Mouse (Mus musculus) midbrain, embryonic 10.5 days (tissue): Measurements from ENCODE around the gene Olfr771. TPM values are rescaled to one million over a fixed set of nuclear protein-coding genes. Genes with fewer than 3 reads are reported as not detected.
"Not testable (repeated sequence)": the region's sequence is repeated elsewhere in the genome, so short reads cannot be mapped to it uniquely, and the experiment has no call there.

Experiments
- DNase-seq: peaks from one replicate; pipeline ENCODE4 v3.0.0-alpha.2; 2017; ENCODE audit warnings: low spot score
- H3K27ac ChIP-seq: fragments of 300-500 bp; sonication (generic); replicated peaks from 2 replicates; pipeline ENCODE4 v1.5.1; 2016; ENCODE audit warnings: mild to moderate bottlenecking
- H3K27me3 ChIP-seq: fragments of 300-500 bp; sonication (generic); 2 replicates; pipeline ENCODE4 v1.6.1; 2016; ENCODE audit warnings: low read depth, mild to moderate bottlenecking; ENCODE audit not compliant: poor library complexity, severe bottlenecking
- H3K36me3 ChIP-seq: fragments of 300-500 bp; sonication (generic); 2 replicates; pipeline ENCODE4 v1.6.1; 2016; ENCODE audit warnings: mild to moderate bottlenecking, moderate library complexity
- H3K4me1 ChIP-seq: fragments of 300-500 bp; sonication (generic); 2 replicates; pipeline ENCODE4 v1.6.1; 2016
- H3K4me3 ChIP-seq: fragments of 300-500 bp; sonication (generic); 2 replicates; pipeline ENCODE4 v1.5.1; 2016; ENCODE audit warnings: mild to moderate bottlenecking, moderate library complexity
- H3K9me3 ChIP-seq: fragments of 300-500 bp; sonication (generic); replicated peaks from 2 replicates; pipeline ENCODE4 v1.6.1; 2016; ENCODE audit warnings: mild to moderate bottlenecking
- WGBS: fragments of 180-500 bp; shearing (Covaris S2); methylation state at CpG from one replicate; pipeline ENCODE4 v1.1.7; 2016; 5-methylcytosine and 5-hydroxymethylcytosine counted together
- polyA plus RNA-seq: library from polyadenylated mRNA; unstranded; fragments of >200 nt; fragmentation: Nextera tagmentation; extraction: Ambion mirVana; gene quantifications from 2 replicates; pipeline ENCODE4 v1.2.1, GENCODE M21; 2016

Olfr771 gene
- polyA plus RNA-seq = not detected in 2 replicates

DNA sequence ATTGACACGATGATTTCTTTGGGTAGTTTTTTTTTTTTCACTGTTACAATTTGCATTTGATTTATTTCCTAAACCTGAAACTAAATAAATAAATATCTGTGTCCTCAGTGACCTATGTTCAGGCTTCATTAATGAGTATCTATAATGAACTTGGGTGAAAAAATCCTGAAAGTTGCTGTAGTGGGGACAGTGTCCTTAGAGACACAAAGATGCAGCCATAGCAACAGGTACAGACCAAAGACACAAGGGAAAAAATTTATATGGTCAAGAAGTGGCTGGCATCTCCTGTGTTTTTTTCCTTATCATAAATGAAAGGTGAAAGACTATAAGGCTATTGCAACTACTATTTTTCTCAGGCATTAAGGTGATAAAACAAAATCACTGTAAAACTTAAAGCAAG is at the start of gene Olfr771:
Gene Olfr771 (minus strand): TSS at position 101 of the 400 bp plus-strand sequence.
- H3K27me3 ChIP-seq = no peaks in the 10 kb centered on the region
- H3K4me1 ChIP-seq = no peaks in the 10 kb centered on the region
- no peaks in the 10 kb centered on the region; the same call in 1 of the 2 replicates for H3K9me3 ChIP-seq
- WGBS = 81% methylated on average over 1 of the region's 1 CpGs
- no peak within 1 kb of the TSS for H3K4me3 ChIP-seq
- no peak within 1 kb of the TSS for H3K27ac ChIP-seq
- H3K36me3 ChIP-seq = no peaks in the 10 kb centered on the region
- DNase-seq = no peak

DNA sequence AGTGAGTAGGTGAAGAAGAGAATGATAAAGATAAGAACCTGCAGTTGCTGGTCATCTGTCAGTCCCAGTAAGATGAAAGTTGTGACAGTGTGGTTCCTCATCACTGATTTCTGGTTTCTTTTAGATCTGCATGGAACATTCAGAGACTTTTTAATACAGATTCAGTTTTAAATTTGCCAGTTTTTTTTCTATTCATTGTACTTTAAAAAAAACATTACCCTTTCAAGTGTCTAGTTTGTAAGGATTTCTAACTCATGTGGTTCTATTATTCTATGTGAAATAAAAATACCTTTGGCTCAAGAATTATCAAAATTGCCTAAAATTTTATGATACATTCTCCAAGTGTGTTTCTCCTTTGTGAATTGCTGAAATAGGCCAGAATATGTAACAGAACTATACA is 22.8 kb upstream of the Olfr771 start, which contains the start of gene Olfr773:
Gene Olfr773 (minus strand): TSS at position 101 of the 400 bp plus-strand sequence.
- H3K27ac ChIP-seq, H3K4me3 ChIP-seq, H3K9me3 ChIP-seq, H3K4me1 ChIP-seq, H3K27me3 ChIP-seq, DNase-seq, H3K36me3 ChIP-seq: not testable (repeated sequence)

DNA sequence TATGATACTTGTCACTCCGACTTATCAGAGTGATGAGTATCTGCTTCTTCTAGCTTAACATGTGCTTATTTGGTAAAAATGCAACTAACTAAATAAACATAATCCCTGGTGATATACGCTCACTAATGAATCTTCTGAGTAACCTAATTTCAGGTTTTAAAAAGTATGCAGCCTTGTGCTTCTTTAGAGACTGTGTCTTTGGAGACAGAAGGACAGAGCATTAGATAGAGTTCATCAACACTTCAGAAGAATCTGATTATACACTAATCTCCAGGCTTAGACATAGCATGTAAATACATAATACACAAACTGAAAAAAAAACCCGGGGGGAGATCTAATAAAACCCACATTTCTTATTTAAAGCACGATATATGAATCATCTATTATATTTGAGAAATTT is 13.3 kb upstream of the Olfr771 start, which contains the start of gene Olfr772:
Gene Olfr772 (minus strand): TSS at position 101 of the 400 bp plus-strand sequence.
- H3K4me3 ChIP-seq, H3K4me1 ChIP-seq, H3K36me3 ChIP-seq, H3K27me3 ChIP-seq, H3K9me3 ChIP-seq, DNase-seq, H3K27ac ChIP-seq: not testable (repeated sequence)
- 82% methylated on average over 4 of the region's 4 CpGs for WGBS

DNA sequence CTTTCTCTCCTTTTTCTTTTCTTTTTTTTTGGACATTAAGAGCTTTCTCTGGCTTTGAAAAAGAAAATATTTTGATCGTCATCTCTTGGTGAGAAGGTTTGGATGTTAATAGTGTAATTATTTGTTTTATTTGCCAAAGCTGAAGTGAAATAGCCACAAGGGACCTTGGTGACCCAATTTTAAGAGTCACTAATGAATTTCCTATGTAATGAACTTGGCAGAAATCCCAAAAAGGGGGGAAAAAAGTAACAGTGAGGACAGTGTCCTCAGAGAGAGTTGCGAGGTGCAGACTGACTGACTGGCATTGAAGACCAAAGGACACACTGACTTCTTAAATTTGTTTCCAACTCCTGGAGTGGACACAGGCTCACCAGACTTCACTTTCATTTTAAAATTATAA is 25.7 kb downstream of the Olfr771 start, which contains the start of gene Olfr770:
Gene Olfr770 (minus strand): TSS at position 101 of the 400 bp plus-strand sequence.
- 91% methylated on average over 2 of the region's 2 CpGs for WGBS
- no peak for DNase-seq
- H3K4me3 ChIP-seq = no peak within 1 kb of the TSS
- no peaks in the 10 kb centered on the region for H3K27me3 ChIP-seq
- no peaks in the 10 kb centered on the region for H3K4me1 ChIP-seq
- no peaks in the 10 kb centered on the region for H3K36me3 ChIP-seq
- H3K27ac ChIP-seq = no peak within 1 kb of the TSS
- no peaks in the 10 kb centered on the region for H3K9me3 ChIP-seq

DNA sequence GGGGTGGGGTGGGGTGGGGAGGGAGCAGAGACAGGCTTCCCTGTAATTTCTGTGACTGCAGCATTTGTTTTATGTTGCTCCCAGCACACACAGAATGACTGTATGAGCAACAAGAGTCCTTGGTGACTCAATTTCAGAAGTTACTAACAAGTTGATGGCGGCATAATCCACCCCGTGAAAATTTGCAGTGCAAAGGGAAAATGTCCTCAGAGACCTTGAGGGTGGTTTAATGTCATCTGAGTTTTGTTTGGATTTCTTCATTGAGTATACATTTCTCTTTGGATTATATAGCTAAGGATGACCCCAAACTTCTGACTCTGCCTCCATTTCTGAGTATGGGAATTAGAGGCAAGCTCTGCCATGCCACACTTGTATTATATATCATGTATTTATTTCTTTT is 46.8 kb downstream of the Olfr771 start, which contains the start of gene Olfr769:
Gene Olfr769 (minus strand): TSS at position 101 of the 400 bp plus-strand sequence.
- Histone ChIP-seq H3K4me3 (no peak within 1 kb of the TSS), H3K4me1 (no peaks in the 10 kb centered on the region), H3K9me3 (no peaks in the 10 kb centered on the region), H3K27me3 (no peaks in the 10 kb centered on the region), H3K27ac (no peak within 1 kb of the TSS), H3K36me3 (no peaks in the 10 kb centered on the region)
- DNase-seq = no peak
- WGBS = 90% methylated on average over 2 of the region's 2 CpGs

GRCm38 (mm10) chr10:129115146-129115545 is 49.4 kb downstream of the Olfr771 start:
- H3K4me3 ChIP-seq = no peak overlapping the region
- 93% methylated on average over 3 of the region's 3 CpGs for WGBS
- no peaks in the 10 kb centered on the region for H3K27me3 ChIP-seq
- DNase-seq = no peak
- no peak overlapping the region for H3K27ac ChIP-seq
- H3K4me1 ChIP-seq = no peaks in the 10 kb centered on the region
- no peaks in the 10 kb centered on the region for H3K36me3 ChIP-seq
- no peaks in the 10 kb centered on the region for H3K9me3 ChIP-seq

Other genes with a start within 250 kb of the Olfr771 start
- gene Rdh5, start 241.9 kb downstream of the Olfr771 start, polyA plus RNA-seq = 13.3 and 14.9 TPM in 2 replicates
- gene Bloc1s1, start 240.7 kb downstream of the Olfr771 start, polyA plus RNA-seq = 216 and 236 TPM in 2 replicates
- 1.7 and 1.9 TPM in 2 replicates for gene Itga7, start 230.9 kb downstream of the Olfr771 start, polyA plus RNA-seq
- gene Mettl7b, start 203.8 kb downstream of the Olfr771 start, polyA plus RNA-seq = not detected in 2 replicates
- gene Olfr9, start 175.3 kb downstream of the Olfr771 start, polyA plus RNA-seq = not detected in 2 replicates
- gene Olfr763, start 154.0 kb downstream of the Olfr771 start, polyA plus RNA-seq = not detected in 2 replicates
- gene Olfr764-ps1, start 124.9 kb downstream of the Olfr771 start, polyA plus RNA-seq = not detected in 2 replicates
- not detected in 2 replicates for gene Olfr765, start 114.8 kb downstream of the Olfr771 start, polyA plus RNA-seq
- not detected in 2 replicates for gene Olfr766-ps1, start 95.8 kb downstream of the Olfr771 start, polyA plus RNA-seq
- not detected in 2 replicates for gene Olfr767, start 81.8 kb downstream of the Olfr771 start, polyA plus RNA-seq
- not detected in 2 replicates for gene Olfr768, start 65.4 kb downstream of the Olfr771 start, polyA plus RNA-seq
- gene Olfr769, start 46.9 kb downstream of the Olfr771 start, polyA plus RNA-seq = not detected in 2 replicates
- not detected in 2 replicates for gene Olfr770, start 25.8 kb downstream of the Olfr771 start, polyA plus RNA-seq
- not detected in 2 replicates for gene Olfr772, start 13.2 kb upstream of the Olfr771 start, polyA plus RNA-seq
- gene Olfr773, start 22.7 kb upstream of the Olfr771 start, polyA plus RNA-seq = not detected in 2 replicates
- gene Olfr774, start 71.5 kb upstream of the Olfr771 start, polyA plus RNA-seq = not detected in 2 replicates
- not detected in 2 replicates for gene Olfr775, start 83.7 kb upstream of the Olfr771 start, polyA plus RNA-seq
- gene Olfr776, start 94.4 kb upstream of the Olfr771 start, polyA plus RNA-seq = not detected in 2 replicates
- gene Olfr777, start 106.7 kb upstream of the Olfr771 start, polyA plus RNA-seq = not detected in 2 replicates
- not detected in 2 replicates for gene Olfr780, start 153.4 kb upstream of the Olfr771 start, polyA plus RNA-seq
- gene Olfr781, start 164.1 kb upstream of the Olfr771 start, polyA plus RNA-seq = not detected in 2 replicates
- not detected in 2 replicates for gene Olfr782, start 184.1 kb upstream of the Olfr771 start, polyA plus RNA-seq
- 0.06 TPM in 1 of 2 replicates, not detected in the other for gene Olfr784, start 219.3 kb upstream of the Olfr771 start, polyA plus RNA-seq
- not detected in 2 replicates for gene Olfr785, start 240.7 kb upstream of the Olfr771 start, polyA plus RNA-seq